Mouse (Mus musculus) adipocyte (in vitro differentiated cells): ENCODE data around the gene Frmd4a.
A peak's percentile ranks its signal among the peaks of the same experiment; 100 is the strongest.

Experiments used
- DNase-seq: peaks from one replicate; pipeline ENCODE4 v3.0.0-alpha.2; 2016; ENCODE audit warnings: low spot score

Gene Frmd4a

GRCm38 (mm10) chr2:4522769-4523487, 505.4 kb downstream of the Frmd4a start:
- DNase-seq: no peak

DNA sequence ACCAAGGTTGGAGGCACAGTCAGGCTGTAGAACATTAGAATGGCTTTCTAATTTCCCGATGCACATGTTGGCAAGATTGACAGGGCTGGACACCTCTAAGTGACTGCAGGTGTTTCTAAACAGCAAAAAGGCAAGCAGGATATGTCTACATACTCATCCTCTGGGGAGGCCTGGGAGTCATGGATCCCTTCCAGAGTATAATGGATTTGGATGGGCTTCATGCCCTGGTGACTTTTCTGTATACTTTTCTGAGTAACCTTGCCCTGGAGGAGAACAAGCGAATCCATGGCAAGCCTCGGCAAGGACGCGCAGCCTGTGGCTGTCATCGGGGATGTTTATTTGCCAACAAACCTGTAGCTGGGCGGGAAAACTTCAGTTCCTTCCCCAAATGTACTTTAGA, 509.6 kb downstream of the Frmd4a start:
- no peak for DNase-seq

- DNase-seq: no peak
Measured at GRCm38 (mm10) chr2:4529254-4529729, 511.8 kb downstream of the Frmd4a start.

- DNase-seq: no peak
Measured at GRCm38 (mm10) chr2:4531533-4532197, 514.1 kb downstream of the Frmd4a start.

DNA sequence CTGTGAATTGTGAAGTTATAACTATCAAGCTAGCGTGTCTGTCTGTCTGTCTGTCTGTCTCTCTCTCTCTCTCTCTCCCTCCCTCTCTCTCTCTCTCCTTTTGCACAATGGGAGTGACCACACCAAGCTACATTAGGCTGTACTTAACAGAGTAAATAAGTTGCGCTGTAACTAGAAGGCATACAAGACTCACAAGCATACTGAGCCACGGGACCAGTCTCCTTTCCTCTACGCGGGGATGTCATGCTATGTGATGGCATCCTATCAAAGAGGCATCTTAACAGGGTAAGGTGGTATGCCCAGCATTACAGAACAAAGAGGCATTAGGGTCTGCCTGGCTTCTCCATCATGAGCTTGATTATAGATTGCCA, 514.7 kb downstream of the Frmd4a start:
- DNase-seq: no peak

DNA sequence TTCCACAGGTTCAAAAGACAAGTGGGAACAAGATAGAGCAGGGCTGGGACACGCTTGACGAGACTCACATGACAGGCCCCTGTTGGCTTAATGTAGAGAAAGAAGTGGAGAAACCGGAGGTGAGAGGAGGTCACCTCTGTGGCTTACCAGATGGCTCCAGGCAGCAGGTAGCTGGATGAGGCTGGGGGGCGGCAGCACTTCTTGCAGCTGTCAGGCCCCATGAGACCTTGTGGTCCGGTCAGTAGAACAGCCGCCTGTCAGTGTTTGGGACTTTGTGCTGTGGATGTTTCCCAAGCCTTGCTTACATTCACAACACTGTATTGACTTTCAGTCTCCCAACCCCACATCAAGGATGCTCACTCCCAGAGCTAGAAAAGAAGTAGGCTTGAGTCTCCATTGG, 515.4 kb downstream of the Frmd4a start:
- no peak for DNase-seq

- DNase-seq: no peak
Measured at GRCm38 (mm10) chr2:4535187-4535864, 517.8 kb downstream of the Frmd4a start.

- no peak for DNase-seq
Measured at GRCm38 (mm10) chr2:4541330-4541729, 523.8 kb downstream of the Frmd4a start.

DNA sequence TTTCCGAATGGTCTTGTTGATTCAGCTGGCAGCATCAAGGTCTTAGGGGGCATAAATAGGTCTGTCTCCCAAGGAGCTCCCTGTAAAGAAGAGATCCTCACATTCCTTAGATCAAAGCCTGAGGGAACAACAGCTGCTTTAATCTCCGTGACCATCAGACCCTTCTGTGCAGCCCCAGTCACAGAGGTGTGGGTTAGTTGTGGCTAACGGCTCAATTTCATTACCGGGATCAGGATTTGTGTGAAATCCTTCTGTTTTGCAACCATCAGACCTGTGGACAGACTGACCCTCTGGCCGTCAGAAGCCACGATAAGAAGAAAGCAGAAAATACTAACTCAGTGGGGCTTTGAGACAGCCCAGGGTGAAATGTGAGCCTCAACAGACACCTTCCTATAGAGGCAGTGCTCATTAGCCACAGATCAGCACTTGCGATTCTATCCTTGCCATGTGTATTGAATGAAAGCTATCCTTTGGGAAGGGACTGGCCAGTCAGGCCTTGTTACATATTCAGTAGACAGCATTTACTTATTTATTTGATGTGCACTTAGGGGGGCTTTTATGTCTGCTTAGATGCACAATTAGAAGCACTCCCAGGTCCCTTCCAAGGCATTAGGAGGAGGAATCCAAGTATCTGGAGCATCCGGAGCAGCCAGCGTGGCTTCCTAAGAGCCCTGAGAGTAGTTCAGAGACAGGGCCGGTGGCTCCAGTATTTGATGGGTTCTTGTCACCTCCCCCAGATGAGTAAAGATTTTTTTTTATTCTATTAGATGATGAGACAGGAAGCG, 524.5 kb downstream of the Frmd4a start:
- DNase-seq: no peak

DNA sequence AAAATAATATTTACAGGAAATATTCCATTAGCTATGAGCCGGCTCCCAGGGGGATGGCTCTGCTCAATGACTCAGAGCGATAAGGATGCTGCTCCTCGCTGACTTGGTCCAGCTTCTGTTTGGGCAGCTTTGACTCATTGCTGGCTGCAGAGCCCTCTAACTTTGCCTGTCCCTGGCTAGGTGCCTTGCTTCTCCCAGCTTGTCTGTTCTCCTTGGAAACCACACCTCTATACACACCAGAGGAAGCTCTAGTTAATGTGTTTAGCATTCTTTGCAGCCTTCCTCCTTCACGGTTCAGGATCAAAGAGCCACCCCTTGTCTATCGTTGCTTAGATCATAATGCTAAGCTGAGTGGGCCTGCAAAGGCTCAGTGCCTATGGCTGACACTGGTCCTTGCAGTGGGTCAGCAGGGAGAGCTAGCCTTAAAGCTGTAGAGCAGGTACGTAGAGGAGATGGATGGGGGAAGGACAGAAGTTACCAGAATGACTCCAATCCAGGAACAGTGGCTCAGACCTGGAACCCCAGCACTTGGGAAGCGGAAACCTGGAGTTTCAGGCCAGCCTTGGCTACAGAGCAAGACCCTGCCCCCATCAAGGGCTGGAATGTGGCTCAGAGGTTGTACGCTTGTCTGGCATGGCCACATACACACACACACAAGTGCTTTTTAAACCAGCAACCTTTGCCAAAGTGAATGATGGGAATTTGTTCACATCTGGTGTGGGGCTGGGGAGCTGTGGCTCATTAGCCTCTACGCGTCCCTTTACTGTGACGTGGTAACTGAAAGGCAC, 525.3 kb downstream of the Frmd4a start:
- peak; percentile 32 for DNase-seq

GRCm38 (mm10) chr2:4543417-4543775, 525.9 kb downstream of the Frmd4a start:
- DNase-seq: no peak

GRCm38 (mm10) chr2:4544360-4544759, 526.8 kb downstream of the Frmd4a start:
- DNase-seq: no peak

- DNase-seq: no peak
Measured at GRCm38 (mm10) chr2:4545261-4545660, 527.7 kb downstream of the Frmd4a start.

DNA sequence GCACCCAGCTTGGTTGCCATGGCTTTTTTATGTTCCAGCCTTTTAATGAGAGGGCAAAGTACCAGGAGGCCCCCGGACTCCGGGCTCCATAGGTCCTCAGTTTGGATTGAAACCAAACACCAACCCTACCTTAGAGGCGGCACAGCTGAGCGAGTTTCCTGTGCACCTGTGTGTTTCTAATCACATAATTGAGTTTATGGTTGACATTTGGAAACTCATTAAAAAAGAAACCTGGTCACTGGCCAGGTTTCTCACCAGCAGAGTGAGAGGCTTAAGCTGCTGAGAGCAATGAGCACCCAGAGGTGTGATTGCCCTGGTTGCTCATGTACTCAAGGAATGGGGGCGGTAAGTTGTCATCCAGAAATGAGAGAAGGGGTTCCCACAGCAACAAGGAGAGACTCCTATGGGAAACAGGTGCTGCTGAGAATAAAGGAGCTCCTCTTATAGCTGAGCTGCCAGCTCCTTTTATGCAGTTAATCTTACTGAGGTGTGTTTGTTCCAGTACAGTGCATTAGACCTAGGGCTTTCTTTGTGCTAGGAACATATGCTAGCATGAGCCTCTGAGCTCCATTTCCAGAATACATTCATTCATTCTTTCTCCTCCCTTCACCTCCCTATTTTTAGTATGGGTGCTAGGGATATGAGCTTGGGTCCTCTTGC, 529.6 kb downstream of the Frmd4a start:
- no peak for DNase-seq

GRCm38 (mm10) chr2:4549271-4549670, 531.8 kb downstream of the Frmd4a start:
- no peak for DNase-seq

GRCm38 (mm10) chr2:4550017-4550763, 532.7 kb downstream of the Frmd4a start:
- DNase-seq: no peak

GRCm38 (mm10) chr2:4551438-4551837, 533.9 kb downstream of the Frmd4a start:
- no peak for DNase-seq

DNA sequence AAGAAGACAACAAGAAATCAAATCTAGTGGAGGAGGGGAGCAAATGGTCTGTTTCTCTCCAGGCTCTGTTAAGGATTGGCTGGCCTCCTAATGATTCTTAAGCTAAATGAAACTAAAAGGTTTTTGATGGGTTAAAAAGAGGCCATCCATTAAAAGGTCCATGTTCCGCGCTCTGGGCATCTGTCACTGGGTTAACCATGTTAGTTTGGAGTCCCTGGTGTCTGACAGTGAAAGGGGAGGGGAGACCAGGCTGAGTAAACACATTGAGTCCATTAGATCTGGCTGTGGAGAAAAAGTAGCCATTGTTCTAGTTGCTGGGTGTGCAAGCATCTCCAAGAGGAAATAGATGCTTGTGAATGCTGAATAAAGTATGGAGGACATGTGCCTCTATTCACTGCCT, 534.3 kb downstream of the Frmd4a start:
- no peak for DNase-seq

DNA sequence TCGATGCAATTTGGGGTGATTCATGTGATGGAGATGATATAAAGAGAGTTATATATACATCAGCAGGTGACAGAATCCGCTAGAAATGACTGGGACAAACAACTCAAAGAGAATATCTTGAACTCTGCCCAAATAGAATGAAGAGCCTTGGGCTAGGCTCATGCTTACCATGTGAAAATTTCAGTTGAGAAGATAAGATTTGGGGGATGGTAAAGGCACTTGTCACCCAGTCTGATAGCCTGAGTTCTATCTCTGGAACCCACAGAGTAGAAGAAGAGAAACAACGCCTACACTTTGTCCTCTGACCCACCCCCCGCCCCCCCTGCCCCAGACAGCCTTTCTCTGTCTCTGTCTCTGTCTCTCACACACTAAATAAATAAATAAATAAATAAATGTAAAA, 535.0 kb downstream of the Frmd4a start:
- DNase-seq: no peak

DNA sequence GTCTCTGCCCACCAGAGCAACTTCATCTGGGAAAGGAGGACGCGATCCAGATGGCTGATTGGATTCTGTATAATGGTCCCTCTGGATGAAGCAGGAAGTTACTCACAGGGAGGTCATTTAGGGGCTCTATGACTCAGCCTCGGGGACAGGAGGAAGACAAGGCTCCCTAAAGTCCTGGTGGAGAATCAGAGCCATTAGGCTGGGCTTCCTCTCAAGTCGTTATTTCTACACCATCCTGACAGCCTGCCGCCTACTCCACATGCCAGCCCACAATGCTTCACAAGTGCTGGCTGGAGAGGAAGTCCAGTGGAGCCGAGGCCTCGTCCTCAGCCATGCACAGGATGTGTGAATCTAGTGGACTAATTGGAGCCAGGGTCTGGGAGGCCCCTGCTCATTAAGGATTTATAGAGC, 537.7 kb downstream of the Frmd4a start:
- no peak for DNase-seq
